Mouse (Mus musculus) CH12F3 (cell line): ENCODE measurements around the gene Chaf1a.
"Not testable (repeated sequence)": the region's sequence is repeated elsewhere in the genome, so short reads cannot be mapped to it uniquely, and the experiment has no call there.

Experiments used
- in situ Hi-C: fragments of 300-500 bp; cut with MboI; formaldehyde crosslinking; loops from 2 replicates; pipeline ENCODE4 v1.14.3; 2020; ENCODE audit warnings: low sequenced_read_pairs

Gene Chaf1a

DNA sequence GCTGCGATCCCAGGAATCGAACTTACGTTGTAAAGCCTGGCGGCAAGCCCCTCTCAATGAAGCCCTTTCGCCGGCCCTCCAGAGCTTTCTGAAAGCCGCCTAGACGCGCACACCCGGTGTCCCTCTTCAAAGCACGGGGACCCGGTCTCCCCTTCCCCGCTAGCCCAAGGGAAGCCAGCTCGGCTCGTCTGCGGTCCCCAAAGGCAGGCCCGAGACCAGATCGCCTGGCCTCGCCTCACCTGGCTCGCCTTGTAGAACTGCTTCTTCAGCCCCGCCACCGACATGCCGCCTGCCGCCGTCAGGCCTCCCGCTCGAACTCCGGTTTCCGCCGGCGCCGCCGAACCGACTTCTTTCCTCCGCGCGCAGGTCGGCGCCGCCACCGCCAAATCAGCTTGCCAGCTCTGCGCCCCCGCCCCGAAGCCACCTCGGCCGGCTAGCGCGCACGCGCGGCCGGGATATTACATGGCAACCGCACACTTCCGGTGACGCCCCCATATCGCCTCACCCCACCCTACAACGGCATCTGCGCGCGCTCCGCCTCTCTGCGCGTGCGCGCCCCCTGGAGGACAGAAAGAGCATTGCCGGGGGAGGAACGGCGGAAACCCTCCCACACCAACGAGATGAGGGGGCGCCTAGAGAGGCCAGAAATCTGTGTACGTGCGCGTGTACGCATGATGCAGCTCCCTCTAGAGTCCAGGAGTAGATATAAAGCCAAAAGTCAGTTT, 3.9 kb upstream of the Chaf1a start, which contains the start of gene Sh3gl1:
TSS of gene Sh3gl1 (minus strand) at position 460 of the 725 bp plus-strand sequence.
- in situ Hi-C loops: no loop called here

DNA sequence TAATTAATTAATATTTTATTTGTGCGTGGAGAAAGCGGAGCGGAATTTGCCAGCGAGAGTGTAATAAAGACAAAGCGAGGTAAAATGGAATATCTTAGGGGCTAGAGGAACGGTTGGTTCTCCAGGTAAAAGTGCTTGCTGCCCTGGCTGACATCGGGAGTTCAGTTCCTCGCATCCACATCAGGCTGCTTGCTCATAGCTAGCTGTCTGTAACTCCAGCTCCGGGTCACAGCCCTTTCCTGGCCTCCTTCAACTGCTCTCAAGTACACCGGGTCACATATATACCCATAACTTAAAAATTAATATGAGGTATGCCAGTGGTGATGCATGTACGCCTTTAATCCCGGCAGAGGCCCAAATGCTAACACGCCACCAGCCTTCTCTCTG, 3.3 kb upstream of the Chaf1a start:
- in situ Hi-C loops: no loop called here

DNA sequence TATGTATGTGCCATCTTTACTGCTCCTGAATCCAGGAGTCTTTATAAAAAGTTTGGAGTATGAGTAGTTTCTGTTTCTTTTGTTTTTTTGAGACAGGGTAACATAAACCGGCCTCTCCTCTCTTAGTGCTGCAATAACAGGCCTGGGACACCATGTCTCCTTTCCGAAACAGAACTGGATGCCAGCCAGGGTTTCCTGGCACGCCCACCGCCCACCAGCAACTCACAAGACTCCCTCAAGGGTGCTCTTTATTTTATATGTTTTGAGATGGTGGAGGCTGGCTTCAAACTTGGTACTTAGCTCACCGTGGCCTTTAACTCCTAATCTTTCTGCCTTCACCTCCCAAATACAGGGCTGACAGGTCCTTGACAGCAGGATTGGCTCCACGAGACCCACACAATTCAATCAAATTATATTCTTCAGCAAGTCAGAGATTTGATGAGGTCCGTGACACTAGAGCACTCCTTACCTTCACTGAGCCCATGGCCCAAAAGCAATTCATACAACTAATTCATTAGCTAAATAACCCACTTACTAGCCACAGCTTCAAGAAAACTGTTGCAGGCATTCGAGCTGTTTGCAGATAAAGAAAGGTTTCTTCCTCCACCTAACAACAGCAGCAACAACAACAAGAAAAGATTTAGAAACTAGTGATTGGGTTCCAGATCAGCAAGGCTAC, 1.5 kb upstream of the Chaf1a start:
- in situ Hi-C loops: no loop called here

GRCm38 (mm10) chr17:56039345-56039744, 894 bp upstream of the Chaf1a start:
- in situ Hi-C loops: no loop called here

- in situ Hi-C loops: no loop called here
These were observed 571 bp downstream of the Chaf1a start for GRCm38 (mm10) chr17:56040857-56041163.

DNA sequence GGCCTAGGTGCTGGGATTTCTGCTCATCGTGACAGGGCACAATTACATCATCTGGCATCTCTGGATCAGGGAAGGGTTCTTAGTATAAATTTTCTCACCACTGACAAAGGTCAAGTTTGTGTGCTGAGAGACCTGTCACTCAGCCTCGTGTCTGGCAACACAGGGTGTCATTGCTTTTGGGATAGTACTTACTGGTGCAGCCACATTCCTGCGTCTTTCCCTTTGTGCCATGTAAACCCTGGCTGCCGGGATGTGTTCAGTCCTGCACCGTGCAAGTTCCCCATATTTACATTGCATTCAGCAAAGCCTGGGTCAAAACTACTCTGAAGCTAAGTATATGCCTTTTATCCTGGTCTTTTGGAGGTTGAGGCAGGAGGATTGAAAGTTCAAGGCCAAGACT, 11.1 kb downstream of the Chaf1a start:
- in situ Hi-C loops: no loop called here

GRCm38 (mm10) chr17:56054938-56055337, 14.7 kb downstream of the Chaf1a start:
- in situ Hi-C loops: no loop called here

GRCm38 (mm10) chr17:56055945-56056678, 15.9 kb downstream of the Chaf1a start:
- in situ Hi-C loops: no loop called here

DNA sequence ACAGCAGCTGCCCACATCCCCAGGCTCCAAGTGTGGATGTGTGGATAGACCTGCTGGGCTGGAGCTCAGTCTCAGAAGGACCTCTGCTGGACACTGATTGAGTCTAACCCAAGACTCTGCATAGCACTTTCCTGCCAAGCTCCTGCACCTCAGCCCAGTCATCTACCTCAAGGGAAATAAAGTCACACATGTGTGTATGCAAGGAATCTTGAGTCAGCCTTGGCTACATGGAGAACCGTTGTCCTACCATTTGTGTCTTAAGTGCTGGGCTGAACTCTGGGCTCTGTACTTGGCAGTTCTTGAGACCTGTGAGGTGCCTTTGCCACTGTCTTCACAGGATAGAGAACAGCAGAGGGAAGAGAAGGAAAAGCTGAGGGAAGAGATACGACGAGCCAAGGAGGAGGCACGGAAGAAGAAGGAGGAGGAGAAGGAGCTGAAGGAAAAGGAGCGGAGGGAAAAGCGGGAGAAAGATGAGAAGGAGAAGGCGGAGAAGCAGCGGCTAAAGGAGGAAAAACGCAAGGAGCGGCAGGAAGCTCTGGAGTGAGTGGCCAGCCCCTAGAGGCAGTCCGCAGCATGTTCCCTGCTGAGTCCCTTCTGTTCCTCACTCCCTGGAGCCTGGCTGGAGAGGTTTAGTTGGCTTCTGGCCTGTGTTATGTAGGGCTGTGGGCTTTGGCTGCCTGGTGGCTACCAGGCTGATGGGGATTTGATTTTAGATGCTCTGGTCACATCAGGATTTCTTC, 17.3 kb downstream of the Chaf1a start:
- in situ Hi-C loops: no loop called here

GRCm38 (mm10) chr17:56062081-56062480, 21.8 kb downstream of the Chaf1a start:
- in situ Hi-C loops: no loop called here

- in situ Hi-C loops: not testable (repeated sequence)
These were observed 25.5 kb downstream of the Chaf1a start for GRCm38 (mm10) chr17:56065715-56066114.

- in situ Hi-C loops: no loop called here
These were observed 26.2 kb downstream of the Chaf1a start for GRCm38 (mm10) chr17:56066451-56066850.

DNA sequence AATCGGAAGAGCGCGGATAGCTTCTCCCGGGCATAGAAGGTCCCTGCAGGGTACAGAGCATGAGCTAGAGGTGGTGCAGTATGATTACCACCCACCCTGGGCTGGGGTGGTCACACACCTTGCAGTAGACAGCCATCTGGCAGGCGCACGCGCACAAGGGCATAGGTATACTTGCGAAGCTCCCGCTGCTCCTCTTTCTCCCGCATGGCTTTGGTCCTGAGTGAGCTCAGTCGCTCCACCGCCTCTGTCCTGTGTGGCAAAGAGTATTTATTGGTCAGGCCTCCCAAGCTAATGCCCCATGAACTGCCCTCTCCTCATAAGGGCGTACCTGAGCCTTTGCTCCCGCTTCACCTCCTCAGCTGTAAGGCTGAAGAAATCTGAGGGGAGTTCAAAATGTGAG, 28.8 kb downstream of the Chaf1a start:
- in situ Hi-C loops: no loop called here

GRCm38 (mm10) chr17:56071126-56071525, 30.9 kb downstream of the Chaf1a start:
- in situ Hi-C loops: no loop called here

DNA sequence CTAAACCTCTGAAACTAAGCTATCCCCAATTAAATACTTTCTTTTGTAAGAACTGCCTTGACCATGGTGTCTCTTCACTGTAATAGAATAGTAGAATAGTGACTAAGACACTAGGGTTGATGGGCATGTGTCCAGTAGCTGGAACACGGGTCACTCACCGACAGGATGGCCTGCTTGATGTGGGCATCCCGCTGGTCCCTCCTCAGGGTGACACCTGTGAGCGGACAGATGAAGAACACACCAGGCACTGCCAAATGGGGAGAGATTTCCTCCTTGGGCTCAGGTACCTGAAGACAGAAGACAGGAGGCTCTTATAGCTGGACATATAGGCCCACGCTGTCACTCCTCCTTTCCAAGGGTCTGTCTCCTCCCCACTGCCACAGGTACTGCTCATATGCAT, 32.0 kb downstream of the Chaf1a start:
- in situ Hi-C loops: no loop called here

- in situ Hi-C loops: no loop called here
These were observed 34.0 kb downstream of the Chaf1a start for GRCm38 (mm10) chr17:56074097-56074826.

DNA sequence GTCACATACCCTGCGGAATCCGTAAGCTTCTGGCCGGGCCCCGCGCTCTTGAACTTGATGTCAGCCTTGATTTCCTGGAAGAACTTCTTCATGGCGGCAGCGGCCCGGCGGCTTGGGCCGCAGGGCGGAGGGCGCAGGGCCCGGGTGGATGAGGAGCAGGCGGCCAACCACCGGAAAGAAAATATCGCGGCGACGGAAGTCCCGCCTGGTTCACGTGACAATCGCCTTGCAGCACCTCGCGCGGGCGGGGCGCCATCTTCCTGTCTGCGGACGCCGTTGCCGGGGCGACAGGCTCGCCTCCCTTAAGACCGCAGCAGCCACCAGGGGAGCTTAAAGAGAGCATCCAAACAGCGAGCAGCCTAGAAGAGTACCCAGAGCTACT, 34.6 kb downstream of the Chaf1a start, which contains the start of gene Ubxn6:
TSS of gene Ubxn6 (minus strand) at position 202 of the 382 bp plus-strand sequence.
- in situ Hi-C loops: no loop called here

GRCm38 (mm10) chr17:56077523-56077922, 37.3 kb downstream of the Chaf1a start:
- in situ Hi-C loops: no loop called here

GRCm38 (mm10) chr17:56078361-56078760, 38.1 kb downstream of the Chaf1a start:
- in situ Hi-C loops: not testable (repeated sequence)
